Mouse (Mus musculus): ENCODE data around the gene Eif2s1. TPM values are rescaled to one million over a fixed set of nuclear protein-coding genes. Genes with fewer than 3 reads are reported as not detected.
"Not testable (repeated sequence)": the region's sequence is repeated elsewhere in the genome, so short reads cannot be mapped to it uniquely, and the experiment has no call there.

The Eif2s1 gene
- polyA plus RNA-seq, 1 experiment from 2014 or later: 152 TPM

DNA sequence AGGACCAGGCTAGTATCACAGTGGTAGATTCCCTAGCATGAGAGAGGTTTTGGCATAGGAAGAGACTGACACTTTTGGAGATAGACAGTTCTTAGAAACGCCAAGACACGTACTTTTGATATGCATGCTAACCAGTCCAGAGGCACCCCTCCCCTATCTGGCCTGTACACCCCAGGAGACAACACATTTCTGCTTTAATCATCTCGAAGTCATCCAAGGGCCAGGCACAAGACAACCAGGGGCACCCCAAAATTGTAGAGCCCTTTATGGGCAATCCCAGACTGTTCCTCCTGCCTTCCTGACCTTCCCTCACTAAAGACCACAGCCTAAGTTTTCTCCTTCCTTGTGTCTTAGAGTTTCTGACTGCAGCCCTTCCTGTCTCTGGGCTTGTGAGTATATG is 53.9 kb downstream of the Eif2s1 start:
- WGBS: 47% methylated on average over 3 of the region's 3 CpGs
- Histone ChIP-seq H3K9ac (no peak overlapping the region), H3K4me3 (no peak overlapping the region), H3K4me1 (peaks cover 27% of the 10 kb centered on the region), H3K36me3 (no peaks in the 10 kb centered on the region), H3K9me3 (no peaks in the 10 kb centered on the region), H3K27me3 (replicated peaks) (peaks cover 37% of the 10 kb centered on the region), H3K27ac (replicated peaks) (no peak overlapping the region), H3K4me2 (no peak overlapping the region; the same call in 1 of the 2 replicates)
- no peak for ATAC-seq (ENCODE audit: extremely low read depth, insufficient number of reproducible peaks, low FRiP score, low TSS enrichment)

DNA sequence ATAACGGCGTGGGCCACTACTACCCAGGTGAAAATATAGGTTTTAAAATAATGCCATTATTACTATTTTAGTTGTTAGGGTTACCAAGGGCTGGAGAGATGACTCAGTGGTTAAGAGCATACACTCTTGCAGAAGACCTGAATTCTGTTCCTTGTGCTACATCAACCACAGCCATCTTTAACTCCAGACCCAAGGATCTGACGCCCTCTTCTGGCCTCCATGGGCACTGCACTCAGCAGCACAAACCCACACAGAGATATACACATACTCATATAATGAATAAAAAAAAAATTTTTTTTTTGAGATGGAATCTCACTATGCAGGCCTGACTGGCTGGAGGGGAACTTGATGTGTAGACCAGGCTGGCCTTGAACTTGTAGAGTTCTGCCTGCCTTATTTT is 54.7 kb downstream of the Eif2s1 start:
- no peaks in the 10 kb centered on the region for H3K36me3 ChIP-seq
- H3K4me1 ChIP-seq: peaks cover 20% of the 10 kb centered on the region
- no peak for ATAC-seq (ENCODE audit: extremely low read depth, insufficient number of reproducible peaks, low FRiP score, low TSS enrichment)
- H3K9me3 ChIP-seq: no peaks in the 10 kb centered on the region
- H3K9ac ChIP-seq: no peak overlapping the region
- peaks cover 30% of the 10 kb centered on the region for H3K27me3 ChIP-seq (replicated peaks)
- H3K4me2 ChIP-seq: no peak overlapping the region
- no peak overlapping the region for H3K27ac ChIP-seq (replicated peaks)
- 73% methylated on average over 3 of the region's 3 CpGs for WGBS
- H3K4me3 ChIP-seq: no peak overlapping the region

DNA sequence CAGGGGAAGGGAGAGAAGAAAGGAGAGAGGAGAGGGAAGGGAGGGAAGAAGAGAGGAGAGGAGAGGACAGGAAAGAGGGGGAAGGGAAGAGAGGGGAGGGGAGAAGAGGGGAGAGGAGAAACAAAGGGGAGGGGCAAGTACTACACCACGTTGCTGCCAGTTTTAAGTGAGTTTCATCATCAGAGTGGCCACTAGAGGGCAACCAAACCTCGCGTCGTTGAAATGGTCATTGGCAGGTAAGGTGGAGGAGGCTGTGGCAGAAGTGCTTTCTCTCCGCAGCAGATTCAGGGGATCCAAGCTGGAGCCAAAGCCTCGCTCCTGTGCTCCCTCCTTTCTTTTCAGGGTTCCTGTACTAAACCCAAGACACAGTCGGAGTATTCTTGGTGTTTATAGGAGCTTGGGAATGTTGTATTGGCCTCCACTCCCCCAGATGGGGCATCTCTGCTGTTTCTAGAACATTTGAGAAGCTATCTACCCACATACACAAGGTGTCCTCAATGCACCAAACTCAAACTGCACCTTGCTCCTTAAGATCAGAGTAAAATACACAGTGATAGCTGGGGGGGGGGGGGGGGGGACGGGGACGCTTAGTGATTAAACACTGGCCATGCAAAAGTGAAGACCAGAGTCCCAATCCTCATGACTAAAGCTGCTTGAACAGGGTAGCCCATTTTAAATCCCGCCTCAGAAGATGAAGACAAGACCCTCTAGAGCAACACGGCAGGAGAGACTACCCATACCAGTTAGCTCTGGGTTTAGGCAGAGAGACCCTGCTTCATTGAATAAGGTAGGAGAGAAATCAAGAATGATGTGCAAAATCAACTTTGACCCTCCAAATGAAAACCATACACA is 56.8 kb downstream of the Eif2s1 start:
- WGBS: 16% methylated on average over 11 of the region's 11 CpGs
- H3K36me3 ChIP-seq: no peaks in the 10 kb centered on the region
- H3K9ac ChIP-seq: no peak overlapping the region; the same call in 1 of the 2 replicates
- ATAC-seq (ENCODE audit: extremely low read depth, insufficient number of reproducible peaks, low FRiP score, low TSS enrichment): no peak
- H3K4me3 ChIP-seq: no peak overlapping the region
- peaks cover 14% of the 10 kb centered on the region for H3K27me3 ChIP-seq (replicated peaks)
- H3K9me3 ChIP-seq: no peaks in the 10 kb centered on the region
- H3K4me1 ChIP-seq: peaks cover 11% of the 10 kb centered on the region
- no peak overlapping the region for H3K27ac ChIP-seq (replicated peaks)
- peak overlapping the region; percentile 51 for H3K4me2 ChIP-seq

DNA sequence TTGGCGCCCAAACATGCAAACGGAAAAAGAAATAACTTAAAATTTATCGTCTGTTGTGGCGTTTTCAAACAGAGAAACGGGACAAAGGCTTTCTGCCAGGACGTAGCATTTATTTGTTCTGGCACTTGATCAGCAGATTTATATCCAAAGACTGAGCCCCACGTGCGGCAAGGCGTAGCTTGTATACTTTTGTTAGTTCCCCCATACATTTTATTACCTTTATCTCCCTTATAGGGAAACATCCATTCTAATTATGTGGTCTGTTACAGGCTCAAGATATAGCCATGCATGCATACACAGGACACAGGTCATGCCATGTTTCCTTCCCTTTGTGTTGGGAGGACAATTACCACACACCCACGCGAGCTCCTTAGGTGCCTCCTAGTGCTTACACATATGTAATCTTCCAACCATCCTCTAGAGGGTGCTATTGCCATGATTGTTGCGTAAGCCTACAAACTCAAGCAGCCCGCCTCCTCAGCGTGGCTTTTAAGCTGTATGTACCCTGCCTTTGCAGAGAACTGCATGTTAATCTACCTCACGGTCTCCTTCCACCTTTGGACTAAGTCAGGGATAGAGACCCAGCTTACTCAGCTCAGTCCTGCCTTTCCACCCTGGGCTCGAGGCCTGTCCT is 57.6 kb downstream of the Eif2s1 start:
- Histone ChIP-seq H3K4me3 (no peak overlapping the region), H3K36me3 (no peaks in the 10 kb centered on the region), H3K9me3 (no peaks in the 10 kb centered on the region), H3K27ac (replicated peaks) (no peak overlapping the region), H3K4me2 (peak overlapping the region; percentile 51), H3K9ac (0 out of 2 replicates have a peak overlapping the region, but pooled peaks have one; percentile 34), H3K4me1 (peaks cover 11% of the 10 kb centered on the region), H3K27me3 (replicated peaks) (peaks cover 6% of the 10 kb centered on the region)
- 32% methylated on average over 16 of the region's 16 CpGs for WGBS
- no peak for ATAC-seq (ENCODE audit: extremely low read depth, insufficient number of reproducible peaks, low FRiP score, low TSS enrichment)

DNA sequence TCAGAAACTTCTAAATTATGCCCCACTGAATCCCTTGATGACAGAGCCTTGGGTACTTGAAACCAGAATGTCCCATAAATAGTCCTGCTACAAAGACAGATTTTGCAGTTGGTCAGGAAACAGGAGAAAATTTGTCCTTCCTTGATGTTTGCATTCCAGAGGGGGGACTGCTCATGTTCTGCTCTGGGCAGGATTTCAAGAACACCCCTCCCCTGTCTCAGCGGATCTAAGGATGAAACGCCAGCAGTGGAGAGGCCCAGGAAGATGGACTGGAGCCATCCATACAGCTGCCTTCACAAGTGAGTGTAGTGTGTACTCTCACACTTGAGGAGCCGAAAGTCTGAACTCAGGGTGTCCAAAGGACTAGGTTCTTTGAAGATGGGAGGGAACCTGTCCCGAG is 59.8 kb downstream of the Eif2s1 start:
- ATAC-seq (ENCODE audit: extremely low read depth, insufficient number of reproducible peaks, low FRiP score, low TSS enrichment): no peak
- no peak overlapping the region for H3K4me2 ChIP-seq
- H3K4me1 ChIP-seq: peaks cover 11% of the 10 kb centered on the region
- H3K9ac ChIP-seq: no peak overlapping the region
- H3K36me3 ChIP-seq: no peaks in the 10 kb centered on the region
- H3K4me3 ChIP-seq: no peak overlapping the region
- no peak overlapping the region for H3K27ac ChIP-seq (replicated peaks)
- WGBS: 48% methylated on average over 4 of the region's 4 CpGs
- H3K27me3 ChIP-seq (replicated peaks): no peaks in the 10 kb centered on the region
- no peaks in the 10 kb centered on the region for H3K9me3 ChIP-seq

DNA sequence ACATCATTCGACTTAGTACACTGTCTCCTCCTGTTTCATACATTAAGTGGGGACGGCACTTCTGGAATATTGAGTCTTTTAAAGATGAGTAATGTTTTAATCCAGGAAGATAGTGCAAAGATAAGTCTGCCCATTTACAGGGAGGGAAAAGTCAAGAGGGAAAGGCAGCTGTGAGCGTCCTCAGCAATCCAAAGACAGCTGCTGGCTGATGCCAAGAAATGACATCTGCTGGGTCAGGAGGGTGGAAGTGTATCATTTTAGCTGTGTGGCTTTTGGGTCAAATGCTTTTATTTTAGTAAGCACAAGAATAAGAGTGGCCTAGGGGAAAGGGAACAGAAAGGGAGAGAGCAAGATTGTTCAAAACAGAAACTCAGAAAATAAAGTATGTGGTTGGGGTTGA is 60.4 kb downstream of the Eif2s1 start:
- no peaks in the 10 kb centered on the region for H3K36me3 ChIP-seq
- 63% methylated on average over 3 of the region's 3 CpGs for WGBS
- no peak for ATAC-seq (ENCODE audit: extremely low read depth, insufficient number of reproducible peaks, low FRiP score, low TSS enrichment)

DNA sequence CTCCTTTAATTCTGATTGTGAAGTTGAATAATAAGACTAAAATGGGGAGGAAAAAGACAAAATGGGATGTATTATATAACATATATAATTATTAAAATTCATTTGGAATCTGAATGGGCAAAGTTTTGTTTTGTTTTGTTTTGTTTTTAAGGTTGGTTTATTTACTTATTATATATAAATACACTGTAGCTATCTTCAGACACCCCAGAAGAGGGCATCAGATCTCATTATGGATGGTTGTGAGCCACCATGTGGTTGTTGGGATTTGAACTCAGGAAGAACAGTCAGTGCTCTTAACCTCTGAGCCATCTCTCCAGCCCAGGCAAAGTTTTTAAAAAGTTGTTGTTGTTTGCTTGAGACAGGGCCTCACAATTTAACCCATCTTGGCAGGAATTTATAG is 61.4 kb downstream of the Eif2s1 start:
- H3K9ac ChIP-seq; H3K9me3 ChIP-seq; H3K27me3 ChIP-seq (replicated peaks); H3K4me2 ChIP-seq; H3K4me3 ChIP-seq; H3K27ac ChIP-seq (replicated peaks); ATAC-seq (ENCODE audit: extremely low read depth, insufficient number of reproducible peaks, low FRiP score, low TSS enrichment); H3K36me3 ChIP-seq: not testable (repeated sequence)
- peaks cover 11% of the 10 kb centered on the region for H3K4me1 ChIP-seq

More for the DNA sequence above, 60.4 kb downstream of the Eif2s1 start:
- H3K4me1 ChIP-seq: peaks cover 11% of the 10 kb centered on the region
- H3K4me2 ChIP-seq: no peak overlapping the region
- no peak overlapping the region for H3K4me3 ChIP-seq
- H3K9ac ChIP-seq: no peak overlapping the region
- no peaks in the 10 kb centered on the region for H3K9me3 ChIP-seq
- H3K27me3 ChIP-seq (replicated peaks): no peaks in the 10 kb centered on the region
- no peak overlapping the region for H3K27ac ChIP-seq (replicated peaks)

DNA sequence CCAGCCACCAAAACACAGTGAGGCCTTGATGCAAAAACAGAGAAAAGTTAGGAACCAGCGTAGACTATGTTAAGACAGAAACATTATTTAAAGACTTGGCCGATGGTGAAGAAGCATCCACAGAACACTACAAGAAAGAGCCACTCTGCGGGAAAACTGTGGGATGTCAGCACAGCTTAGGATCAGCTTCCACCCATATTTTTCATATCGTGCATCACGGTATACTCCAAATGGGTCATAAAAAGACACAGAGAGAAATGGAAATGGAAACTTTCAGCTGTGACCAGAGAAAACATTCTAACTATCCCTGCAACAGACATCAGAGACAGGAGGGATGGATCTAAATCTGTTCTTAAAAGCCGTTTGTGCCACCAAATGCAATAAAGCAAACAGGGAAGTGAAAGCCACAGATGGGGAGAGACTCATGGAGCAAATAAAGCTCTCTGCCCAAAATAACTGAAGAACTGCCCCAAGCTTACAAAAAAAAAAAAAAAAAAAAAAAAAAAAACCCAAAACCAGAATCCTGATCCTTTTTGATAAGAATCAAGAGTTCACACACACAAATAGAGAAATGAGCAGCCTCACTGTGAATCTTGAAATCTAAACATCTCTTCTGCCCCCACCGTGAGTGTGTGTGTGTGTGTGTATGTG is 62.0 kb downstream of the Eif2s1 start:
- ATAC-seq (ENCODE audit: extremely low read depth, insufficient number of reproducible peaks, low FRiP score, low TSS enrichment): no peak
- Histone ChIP-seq H3K36me3 (no peaks in the 10 kb centered on the region), H3K9me3 (no peaks in the 10 kb centered on the region), H3K4me3 (no peak overlapping the region), H3K9ac (no peak overlapping the region), H3K4me2 (no peak overlapping the region), H3K27me3 (replicated peaks) (no peaks in the 10 kb centered on the region; the same call in 1 of the 2 replicates), H3K27ac (replicated peaks) (no peak overlapping the region), H3K4me1 (peaks cover 8% of the 10 kb centered on the region)
- WGBS: 83% methylated on average over 7 of the region's 7 CpGs

DNA sequence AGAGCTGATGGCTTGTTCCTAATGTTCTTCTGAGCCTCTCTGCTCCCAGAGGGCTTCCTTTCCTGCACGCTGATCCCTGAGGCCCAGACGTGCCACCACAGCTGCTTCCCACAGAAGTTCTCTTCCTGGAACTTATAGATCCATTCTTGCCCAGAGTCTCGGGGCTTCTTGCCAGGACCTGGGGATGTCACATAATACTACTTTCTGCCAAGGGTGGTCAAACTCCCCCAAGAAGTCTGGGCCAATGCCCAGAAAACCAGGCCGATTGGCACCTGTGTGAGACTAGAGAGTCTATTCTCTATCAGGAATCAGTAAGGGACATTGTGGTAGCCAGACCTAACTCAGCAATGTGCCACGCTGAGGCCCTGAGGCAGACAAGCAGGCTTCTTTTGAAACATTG is 65.7 kb downstream of the Eif2s1 start:
- ATAC-seq (ENCODE audit: extremely low read depth, insufficient number of reproducible peaks, low FRiP score, low TSS enrichment): no peak
- Histone ChIP-seq H3K4me1 (no peaks in the 10 kb centered on the region), H3K27ac (replicated peaks) (no peak overlapping the region), H3K4me3 (no peak overlapping the region), H3K9ac (no peak overlapping the region), H3K36me3 (no peaks in the 10 kb centered on the region), H3K27me3 (replicated peaks) (peaks cover 8% of the 10 kb centered on the region), H3K9me3 (no peaks in the 10 kb centered on the region), H3K4me2 (no peak overlapping the region)
- 73% methylated on average over 5 of the region's 5 CpGs for WGBS

DNA sequence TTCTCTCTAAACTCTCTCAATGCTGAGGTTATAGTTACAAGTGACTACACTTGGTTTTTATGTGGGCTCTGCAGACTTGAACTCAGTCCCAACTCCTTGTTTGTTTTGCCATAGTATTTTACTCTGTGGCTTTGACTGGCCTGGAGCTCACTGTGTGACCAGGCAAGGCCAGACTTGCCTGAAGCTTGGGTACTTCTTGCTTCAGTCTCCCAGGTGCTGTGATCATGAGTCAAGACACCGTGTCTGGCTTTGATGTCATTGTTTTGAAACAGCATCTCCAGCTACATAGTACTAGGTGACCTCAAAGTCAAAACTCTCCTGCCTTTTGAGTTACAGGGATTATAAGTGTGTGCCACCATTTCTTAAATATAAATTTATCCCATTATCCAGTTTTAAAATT is 68.3 kb downstream of the Eif2s1 start:
- Histone ChIP-seq H3K4me2 (no peak overlapping the region), H3K27ac (replicated peaks) (no peak overlapping the region), H3K9ac (no peak overlapping the region), H3K4me1 (peaks cover 7% of the 10 kb centered on the region; the same call in 1 of the 2 replicates), H3K36me3 (no peaks in the 10 kb centered on the region), H3K27me3 (replicated peaks) (peaks cover 8% of the 10 kb centered on the region), H3K4me3 (no peak overlapping the region), H3K9me3 (no peaks in the 10 kb centered on the region)
- WGBS: 71% methylated on average over 1 of the region's 1 CpGs
- ATAC-seq (ENCODE audit: extremely low read depth, insufficient number of reproducible peaks, low FRiP score, low TSS enrichment): no peak

DNA sequence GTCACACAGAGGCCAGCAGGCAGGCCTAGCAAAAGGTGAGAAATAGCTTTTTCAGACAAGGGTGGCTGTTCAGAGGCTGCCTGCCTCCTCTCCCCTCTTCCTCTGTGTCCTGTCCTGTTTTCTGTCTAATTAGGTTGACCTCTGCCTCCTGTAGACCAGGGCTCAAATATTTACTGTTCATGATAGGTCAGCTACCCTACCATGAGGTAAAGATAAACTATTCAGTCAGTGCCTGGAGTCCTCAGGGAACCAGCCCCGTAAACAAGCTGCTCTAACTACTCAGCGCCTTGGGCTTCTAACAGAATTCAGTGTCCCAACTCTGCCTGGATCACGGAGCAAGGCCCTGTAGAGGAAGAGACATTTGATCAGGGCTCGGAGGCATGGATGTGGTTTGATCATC is 74.9 kb downstream of the Eif2s1 start:
- Histone ChIP-seq H3K9ac (no peak overlapping the region), H3K36me3 (no peaks in the 10 kb centered on the region), H3K27ac (replicated peaks) (0 out of 2 replicates have a peak overlapping the region, but pooled peaks have one; percentile 24), H3K27me3 (replicated peaks) (peaks cover 5% of the 10 kb centered on the region), H3K4me3 (no peak overlapping the region), H3K4me2 (no peak overlapping the region), H3K9me3 (no peaks in the 10 kb centered on the region), H3K4me1 (peaks cover 15% of the 10 kb centered on the region)
- WGBS: 56% methylated on average over 4 of the region's 4 CpGs
- no peak for ATAC-seq (ENCODE audit: extremely low read depth, insufficient number of reproducible peaks, low FRiP score, low TSS enrichment)
